Mouse (Mus musculus) adrenal gland, postnatal 4 days (tissue): ENCODE data around the gene Pkd1. TPM values are rescaled to one million over a fixed set of nuclear protein-coding genes. Genes with fewer than 3 reads are reported as not detected.
A peak's percentile ranks its signal among the peaks of the same experiment; 100 is the strongest.

Source experiments
- DNase-seq, 2 experiments: peaks; one replicate each; pipeline ENCODE4 v3.0.0; 2021 to 2022; ENCODE audit warnings: low spot score in 2 of 2, mixed read lengths in 2 of 2
- long read RNA-seq, 2 experiments: library from polyadenylated mRNA; stranded (forward); transcript quantifications; one replicate each; pipeline ENCODE4 v2.0.0; 2021
- total RNA-seq, 2 experiments: library from RNA; stranded (reverse); gene quantifications; 2 replicates each; pipeline ENCODE4 v1.2.3; 2021

The Pkd1 gene
- total RNA-seq, result 10 to 100 TPM; 67.8 to 70.9 TPM
- long read RNA-seq, experiment 1, partial matches to known transcripts, result 4 of 14 reads
- long read RNA-seq, experiment 1, other reads (novel, unspliced or antisense), result 9 of 14 reads
- long read RNA-seq, experiment 2, partial matches to known transcripts, result 8 of 21 reads
- long read RNA-seq, experiment 2, other reads (novel, unspliced or antisense), result 13 of 21 reads

- peak; percentile 95 to 98 for DNase-seq
These were observed at the start of gene Pkd1 for GRCm38 (mm10) chr17:24549618-24550415. Gene Pkd1 (plus strand): TSS chr17:24549834.

- DNase-seq, result no peak
These were observed 47.4 kb upstream of the Pkd1 start for GRCm38 (mm10) chr17:24502208-24502607.

- no peak for DNase-seq
These were observed 45.5 kb upstream of the Pkd1 start for GRCm38 (mm10) chr17:24504085-24504484.

GRCm38 (mm10) chr17:24505286-24505955, 44.2 kb upstream of the Pkd1 start:
- no peak for DNase-seq

GRCm38 (mm10) chr17:24506332-24507070, 43.1 kb upstream of the Pkd1 start:
- DNase-seq, result no peak

GRCm38 (mm10) chr17:24507129-24507664, 42.4 kb upstream of the Pkd1 start:
- no peak for DNase-seq

GRCm38 (mm10) chr17:24507806-24508460, 41.7 kb upstream of the Pkd1 start:
- DNase-seq, result no peak

GRCm38 (mm10) chr17:24513609-24514008, 36.0 kb upstream of the Pkd1 start:
- no peak for DNase-seq

- no peak for DNase-seq
These were observed 35.1 kb upstream of the Pkd1 start for GRCm38 (mm10) chr17:24514270-24515257.

- no peak for DNase-seq
These were observed 29.2 kb upstream of the Pkd1 start for GRCm38 (mm10) chr17:24520450-24520849.

GRCm38 (mm10) chr17:24524734-24525133, 24.9 kb upstream of the Pkd1 start:
- DNase-seq, result no peak

GRCm38 (mm10) chr17:24527315-24527714, 22.3 kb upstream of the Pkd1 start:
- no peak for DNase-seq

- peak in 1 of 2 experiments; percentile 75 for DNase-seq
These were observed 21.7 kb upstream of the Pkd1 start, which contains the start of gene Traf7 for GRCm38 (mm10) chr17:24527723-24528559. Gene Traf7 (minus strand): TSS chr17:24527938.

GRCm38 (mm10) chr17:24528560-24528918, 21.1 kb upstream of the Pkd1 start:
- DNase-seq, result no peak

- DNase-seq, result no peak
These were observed 20.6 kb upstream of the Pkd1 start for GRCm38 (mm10) chr17:24529007-24529451.

- no peak for DNase-seq
These were observed 19.8 kb upstream of the Pkd1 start for GRCm38 (mm10) chr17:24529883-24530282.

GRCm38 (mm10) chr17:24530361-24531050, 19.1 kb upstream of the Pkd1 start:
- DNase-seq, result no peak

GRCm38 (mm10) chr17:24531064-24531463, 18.6 kb upstream of the Pkd1 start:
- no peak for DNase-seq
